Mouse (Mus musculus): ENCODE data around the gene Padi3.

DNA sequence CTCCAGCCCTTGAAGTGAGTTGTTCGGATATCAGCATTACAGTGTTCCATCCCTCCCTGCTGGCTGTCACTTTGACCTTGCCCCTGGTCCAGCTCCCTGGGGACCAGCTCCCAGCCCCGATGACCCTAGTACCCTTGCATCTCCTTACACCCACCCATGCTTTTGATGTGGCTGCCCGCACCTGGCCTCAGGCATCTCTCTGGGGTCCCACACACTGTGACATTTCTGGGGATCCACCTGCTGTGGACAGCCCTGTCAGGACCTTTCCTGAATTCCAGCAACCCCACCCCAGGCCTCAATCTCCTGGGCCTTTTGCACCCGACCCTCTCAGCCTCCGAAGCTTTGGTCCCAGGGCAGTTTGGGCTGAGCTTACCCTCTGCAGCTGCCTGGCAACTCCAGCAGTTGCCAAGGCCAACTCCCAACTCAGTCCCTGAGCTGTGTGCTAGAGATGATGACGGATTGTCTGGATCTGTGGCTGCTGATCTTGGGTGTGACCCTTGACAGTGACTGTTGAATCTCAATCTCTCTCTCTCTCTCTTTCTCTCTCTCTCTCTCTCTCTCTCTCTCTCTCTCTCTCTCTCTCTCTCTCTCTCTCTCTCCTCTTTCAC is 24.0 kb upstream of the Padi3 start:
- TF ChIP-seq CTCF (IDR thresholded peaks at IDR 0.05; ENCODE audit: low read depth, low read length) (no peak), POLR2A (IDR thresholded peaks at IDR 0.05; ENCODE audit: borderline replicate concordance, low read depth, low read length) (no peak)
